In the genomic region with DNA sequence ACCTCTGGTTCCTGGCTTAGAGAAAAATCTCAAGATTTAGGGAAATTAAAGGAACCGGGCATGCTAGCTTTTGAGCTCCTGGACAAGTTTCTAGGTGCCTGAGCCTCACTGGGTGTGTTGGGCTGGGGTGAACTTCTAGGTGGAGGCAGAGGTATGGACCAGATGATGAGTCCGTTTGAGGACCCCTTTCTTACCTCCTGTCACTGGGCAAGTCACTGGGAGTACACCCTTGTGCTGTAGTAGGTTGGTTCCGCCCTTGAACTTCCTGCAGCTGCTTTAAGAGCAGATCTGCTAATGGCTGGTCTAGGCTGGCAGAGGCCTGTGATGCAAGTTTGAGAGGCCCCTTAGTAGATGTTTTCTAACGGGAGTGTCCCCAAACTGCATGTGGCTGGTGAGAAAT, we compare ENCODE assay signal across 8 mouse cellular contexts. TPM values are rescaled to one million over a fixed set of nuclear protein-coding genes. Genes with fewer than 3 reads are reported as not detected.
DNase-seq lines count a peak whose midpoint lies in the region; ATAC-seq lines count a peak whose summit lies in the region.

No protein-coding gene starts in this region.

- peak overlapping the region; percentile 81 for H3K9ac ChIP-seq in embryonic facial prominence, embryonic 14.5 days (ENCODE audit: low read depth, low read length)
- peak overlapping the region; percentile 62; the same call in 1 of the 2 replicates for H3K9ac ChIP-seq in hindbrain, embryonic 11.5 days (ENCODE audit: low read depth, low read length)
- H3K9ac ChIP-seq in limb, embryonic 13.5 days: peak overlapping the region; percentile 81
- H3K9ac ChIP-seq in midbrain, embryonic 13.5 days (replicated peaks): peak overlapping the region; percentile 76

- peak; percentile 44 for DNase-seq in adrenal gland, postnatal 14 days
- no peak for DNase-seq in adrenal gland, postnatal 25 days
- DNase-seq in embryonic facial prominence, embryonic 14.5 days (ENCODE audit: low spot score): no peak
- DNase-seq in hindbrain, embryonic 11.5 days (ENCODE audit: low spot score): no peak
- peak; percentile 33 to 49 for DNase-seq in thymus, postnatal 10 days (ENCODE audit: low spot score in 2 of 2)
- no peak for DNase-seq in cerebellum, adult 11 months

- peaks cover 7% of the 10 kb centered on the region; the same call in 1 of the 2 replicates for H3K27me3 ChIP-seq in embryonic facial prominence, embryonic 14.5 days (replicated peaks; ENCODE audit: control insufficient read depth, insufficient read depth, low read length)
- peaks cover 13% of the 10 kb centered on the region for H3K27me3 ChIP-seq in hindbrain, embryonic 11.5 days (ENCODE audit: control insufficient read depth, insufficient read depth, low read length)
- peaks cover 30% of the 10 kb centered on the region for H3K27me3 ChIP-seq in limb, embryonic 13.5 days
- peaks cover 25% of the 10 kb centered on the region for H3K27me3 ChIP-seq in midbrain, embryonic 13.5 days

- no peak overlapping the region for H3K27ac ChIP-seq in embryonic facial prominence, embryonic 14.5 days (replicated peaks; ENCODE audit: low read depth, low read length)
- H3K27ac ChIP-seq in hindbrain, embryonic 11.5 days (ENCODE audit: low read depth, low read length): no peak overlapping the region
- no peak overlapping the region for H3K27ac ChIP-seq in limb, embryonic 13.5 days
- H3K27ac ChIP-seq in midbrain, embryonic 13.5 days: no peak overlapping the region

- WGBS in embryonic facial prominence, embryonic 14.5 days: 36% methylated on average over 4 of the region's 4 CpGs
- WGBS in hindbrain, embryonic 11.5 days: 38% methylated on average over 4 of the region's 4 CpGs
- 43% methylated on average over 4 of the region's 4 CpGs for WGBS in limb, embryonic 13.5 days
- WGBS in midbrain, embryonic 13.5 days: 41% methylated on average over 4 of the region's 4 CpGs

- H3K36me3 ChIP-seq in embryonic facial prominence, embryonic 14.5 days (ENCODE audit: control insufficient read depth, insufficient read depth, low read length): no peaks in the 10 kb centered on the region
- H3K36me3 ChIP-seq in hindbrain, embryonic 11.5 days (ENCODE audit: control insufficient read depth, insufficient read depth, low read length): no peaks in the 10 kb centered on the region
- no peaks in the 10 kb centered on the region for H3K36me3 ChIP-seq in limb, embryonic 13.5 days
- H3K36me3 ChIP-seq in midbrain, embryonic 13.5 days: no peaks in the 10 kb centered on the region

- H3K4me3 ChIP-seq in embryonic facial prominence, embryonic 14.5 days (ENCODE audit: low read depth, low read length): peak overlapping the region; percentile 56
- H3K4me3 ChIP-seq in hindbrain, embryonic 11.5 days (ENCODE audit: low read depth, low read length): peak overlapping the region; percentile 54
- H3K4me3 ChIP-seq in limb, embryonic 13.5 days: peak overlapping the region; percentile 62
- peak overlapping the region; percentile 56 for H3K4me3 ChIP-seq in midbrain, embryonic 13.5 days (replicated peaks)

- no peak for ATAC-seq in embryonic facial prominence, embryonic 14.5 days (ENCODE audit: low read depth)
- ATAC-seq in hindbrain, embryonic 11.5 days (ENCODE audit: low FRiP score): no peak; the same call in 1 of the 2 replicates
- ATAC-seq in limb, embryonic 13.5 days (ENCODE audit: low FRiP score, low read depth): no peak
- ATAC-seq in midbrain, embryonic 13.5 days: no peak

- H3K4me2 ChIP-seq in embryonic facial prominence, embryonic 14.5 days (ENCODE audit: low read depth, low read length): peak overlapping the region; percentile 98
- peak overlapping the region; percentile 97 for H3K4me2 ChIP-seq in hindbrain, embryonic 11.5 days (replicated peaks; ENCODE audit: low read depth, low read length)
- peak overlapping the region; percentile 96 for H3K4me2 ChIP-seq in limb, embryonic 13.5 days (replicated peaks)
- H3K4me2 ChIP-seq in midbrain, embryonic 13.5 days (replicated peaks): peak overlapping the region; percentile 93

- peaks cover 19% of the 10 kb centered on the region for H3K4me1 ChIP-seq in embryonic facial prominence, embryonic 14.5 days (ENCODE audit: control insufficient read depth, insufficient read depth, low read length)
- no peaks in the 10 kb centered on the region; the same call in 1 of the 2 replicates for H3K4me1 ChIP-seq in hindbrain, embryonic 11.5 days (replicated peaks; ENCODE audit: control insufficient read depth, insufficient read depth, low read length)
- peaks cover 26% of the 10 kb centered on the region for H3K4me1 ChIP-seq in limb, embryonic 13.5 days
- peaks cover 22% of the 10 kb centered on the region; the same call in 1 of the 2 replicates for H3K4me1 ChIP-seq in midbrain, embryonic 13.5 days (replicated peaks)

- H3K9me3 ChIP-seq in embryonic facial prominence, embryonic 14.5 days (ENCODE audit: control insufficient read depth, low read length): no peaks in the 10 kb centered on the region
- no peaks in the 10 kb centered on the region for H3K9me3 ChIP-seq in hindbrain, embryonic 11.5 days (ENCODE audit: control insufficient read depth, low read length)
- no peaks in the 10 kb centered on the region for H3K9me3 ChIP-seq in limb, embryonic 13.5 days
- H3K9me3 ChIP-seq in midbrain, embryonic 13.5 days: no peaks in the 10 kb centered on the region

RNA-seq across cellular contexts. Expression of a gene that starts 1.1 kb away (rescaled TPM):
- total RNA-seq in adrenal gland, postnatal 14 days (2021): 22.9 and 32.8 TPM in 2 replicates
- total RNA-seq in adrenal gland, postnatal 25 days (2021): 18.9 and 24.6 TPM in 2 replicates
- polyA plus RNA-seq in embryonic facial prominence, embryonic 14.5 days (2014; fragmentation: Nextera tagmentation; extraction: Ambion mirVana): 7.0 and 7.8 TPM in 2 replicates
- polyA plus RNA-seq in hindbrain, embryonic 11.5 days (2014; fragmentation: Nextera tagmentation; extraction: Ambion mirVana): 1.3 and 1.4 TPM in 2 replicates
- polyA plus RNA-seq in limb, embryonic 13.5 days (2015; fragmentation: Nextera tagmentation; extraction: Ambion mirVana): 2.8 and 3.7 TPM in 2 replicates
- 2.9 and 3.7 TPM in 2 replicates for polyA plus RNA-seq in midbrain, embryonic 13.5 days (2015; fragmentation: Nextera tagmentation; extraction: Ambion mirVana)

Comparison
In these comparisons a context has a peak if more than half of its experiments do, and no peak if none do; other contexts are left out.
1. DNase-seq: peak in adrenal gland, postnatal 14 days (single experiment) and thymus, postnatal 10 days (2 of 2); none in adrenal gland, postnatal 25 days (single experiment), embryonic facial prominence, embryonic 14.5 days (single experiment), hindbrain, embryonic 11.5 days (single experiment) and cerebellum, adult 11 months (single experiment).
2. Peak in every context shown above with its lines, with median percentiles within 50 percentile points of each other: H3K4me2 ChIP-seq, H3K4me3 ChIP-seq and H3K9ac ChIP-seq.